Comparison of ENCODE assay signal across 16 mouse cellular contexts in genomic region chr19:34198901-34199300, GRCm38 (mm10). TPM values are rescaled to one million over a fixed set of nuclear protein-coding genes. Genes with fewer than 3 reads are reported as not detected.
"Had no signal": no experiment of that assay in that cellular context is flagged by ENCODE, and none has a peak within 500 bp of the region (broad histone marks: within the 10 kb centered on the region; RNA-seq: fewer than 3 reads in every experiment).

No protein-coding gene starts in this region.

- H3K36me3 ChIP-seq: limb, embryonic 10.5 days; liver, embryonic 12.5 days; lung, embryonic 15.5 days; midbrain, embryonic 10.5 days; neural tube, embryonic 15.5 days had no signal

- H3K27me3 ChIP-seq: liver, embryonic 12.5 days; lung, embryonic 15.5 days; neural tube, embryonic 15.5 days had no signal

- H3K9ac ChIP-seq: liver, embryonic 12.5 days; lung, embryonic 15.5 days; neural tube, embryonic 15.5 days had no signal

- DNase-seq: kidney, adult 8-10 months; kidney, postnatal 4 days; right cerebral cortex, adult 18-20 months; right cerebral cortex, postnatal 25 days; thymus, adult 2 months; thymus, postnatal 25 days had no signal

- H3K4me2 ChIP-seq: liver, embryonic 12.5 days; lung, embryonic 15.5 days; neural tube, embryonic 15.5 days had no signal

- H3K27ac ChIP-seq: layer of hippocampus, adult 2 months; limb, embryonic 10.5 days; liver, embryonic 12.5 days; lung, embryonic 15.5 days; midbrain, embryonic 10.5 days; neural tube, embryonic 15.5 days had no signal

- ATAC-seq: intestine, postnatal 0 days; liver, embryonic 12.5 days; midbrain, embryonic 16.5 days had no signal

- H3K9me3 ChIP-seq: limb, embryonic 10.5 days; liver, embryonic 12.5 days; lung, embryonic 15.5 days; midbrain, embryonic 10.5 days; neural tube, embryonic 15.5 days had no signal

- H3K4me3 ChIP-seq: layer of hippocampus, adult 2 months; limb, embryonic 10.5 days; liver, embryonic 12.5 days; lung, embryonic 15.5 days; midbrain, embryonic 10.5 days; neural tube, embryonic 15.5 days had no signal

RNA-seq across cellular contexts. Expression of gene Ankrd22, which starts 33.0 kb away (rescaled TPM):
- total RNA-seq: layer of hippocampus, adult 2 months had no signal
- polyA plus RNA-seq: inflammation-experienced regulatory T-cells, adult 6 months; liver, embryonic 12.5 days; midbrain, embryonic 16.5 days; neural tube, embryonic 15.5 days; small intestine, adult 2 months had no signal
